Mouse (Mus musculus) kidney, postnatal 0 days (tissue): ENCODE measurements around the gene Flrt1. TPM values are rescaled to one million over a fixed set of nuclear protein-coding genes. Genes with fewer than 3 reads are reported as not detected.

Experiments used
- ATAC-seq: fragments of 200-750 bp; cut with Nextera tagmentation; replicated peaks from 2 replicates; pipeline ENCODE4 v1.8.0; 2017; ENCODE audit warnings: low read depth, moderate number of reproducible peaks, moderate TSS enrichment, moderate library complexity; ENCODE audit not compliant: low FRiP score
- DNase-seq: peaks from one replicate; pipeline ENCODE4 v3.0.0-alpha.2; 2016; ENCODE audit warnings: low spot score
- H3K27ac ChIP-seq: fragments of 300-500 bp; sonication (generic); 2 replicates; pipeline ENCODE4 v1.5.1; 2014; ENCODE audit warnings: mild to moderate bottlenecking
- H3K27me3 ChIP-seq: fragments of 300-500 bp; sonication (generic); 2 replicates; pipeline ENCODE4 v1.6.1; 2014; ENCODE audit warnings: low read length, mixed read lengths; ENCODE audit not compliant: insufficient read depth
- H3K36me3 ChIP-seq: fragments of 300-500 bp; sonication (generic); 2 replicates; pipeline ENCODE4 v1.6.1; 2014; ENCODE audit warnings: low read length, mixed read lengths; ENCODE audit not compliant: insufficient read depth
- H3K4me1 ChIP-seq: fragments of 300-500 bp; sonication (generic); replicated peaks from 2 replicates; pipeline ENCODE4 v1.6.1; 2014; ENCODE audit warnings: antibody characterized with exemption, low read length, mixed read lengths; ENCODE audit not compliant: insufficient read depth
- H3K4me2 ChIP-seq: fragments of 300-500 bp; sonication (generic); 2 replicates; pipeline ENCODE4 v1.6.1; 2014; ENCODE audit warnings: mild to moderate bottlenecking, low read length, moderate library complexity, mixed read lengths
- H3K4me3 ChIP-seq: fragments of 300-500 bp; sonication (generic); replicated peaks from 2 replicates; pipeline ENCODE4 v1.5.1; 2014; ENCODE audit warnings: low read depth, low read length
- H3K9ac ChIP-seq: fragments of 300-500 bp; sonication (generic); 2 replicates; pipeline ENCODE4 v1.6.1; 2014; ENCODE audit warnings: low read depth, low read length
- H3K9me3 ChIP-seq: fragments of 300-500 bp; sonication (generic); replicated peaks from 2 replicates; pipeline ENCODE4 v1.6.1; 2016; ENCODE audit warnings: low read length, inconsistent platforms, mixed read lengths
- CTCF ChIP-seq: IDR thresholded peaks from 2 replicates; pipeline ENCODE4 v1.5.1; 2016; ENCODE audit warnings: antibody characterized with exemption, low read depth, mild to moderate bottlenecking, moderate library complexity
- WGBS: fragments of 180-500 bp; shearing (Covaris S2); extraction: QIAGEN DNeasy Blood & Tissue Kit; methylation state at CpG from one replicate; pipeline ENCODE4 v1.1.7; 2014; 5-methylcytosine and 5-hydroxymethylcytosine counted together
- polyA plus RNA-seq: library from polyadenylated mRNA; unstranded; fragments of >200 nt; fragmentation: Nextera tagmentation; extraction: Ambion mirVana; gene quantifications from 2 replicates; pipeline ENCODE4 v1.2.1, GENCODE M21; 2015

The Flrt1 gene
- polyA plus RNA-seq, 1 experiment from 2014 or later, result 4.8 TPM

DNA sequence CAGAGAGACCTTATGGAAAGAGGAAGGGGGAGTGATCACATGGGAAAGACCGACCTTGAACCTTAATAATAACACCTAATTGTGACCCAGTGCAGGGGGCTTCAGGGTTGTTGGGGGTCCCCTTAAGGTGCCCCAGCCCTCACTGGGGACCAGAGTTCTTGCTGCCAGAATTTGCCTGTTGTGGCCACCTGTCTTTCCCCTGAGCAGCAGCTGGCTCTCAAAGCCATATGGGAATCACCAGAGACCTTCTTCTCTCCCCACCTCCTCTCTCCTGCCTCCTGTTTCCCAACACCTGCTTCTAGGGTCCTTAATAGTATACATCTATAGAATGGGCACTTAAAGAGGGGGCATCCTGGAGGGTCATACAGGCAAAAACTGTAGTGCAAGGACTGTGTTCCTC lies 20.7 kb upstream of the Flrt1 start:
- Histone ChIP-seq H3K9ac (no peak overlapping the region), H3K4me2 (no peak overlapping the region), H3K27ac (no peak overlapping the region), H3K27me3 (no peaks in the 10 kb centered on the region), H3K36me3 (no peaks in the 10 kb centered on the region), H3K4me1 (peaks cover 5% of the 10 kb centered on the region; the same call in 1 of the 2 replicates), H3K4me3 (no peak overlapping the region), H3K9me3 (no peaks in the 10 kb centered on the region)
- DNase-seq (no peak), ATAC-seq (no peak)
- no peak for TF ChIP-seq CTCF
- 68% methylated on average over 1 of the region's 1 CpGs for WGBS

- H3K9me3 ChIP-seq, result no peaks in the 10 kb centered on the region
Observed at GRCm38 (mm10) chr19:7125526-7126156, 20.1 kb upstream of the Flrt1 start.

DNA sequence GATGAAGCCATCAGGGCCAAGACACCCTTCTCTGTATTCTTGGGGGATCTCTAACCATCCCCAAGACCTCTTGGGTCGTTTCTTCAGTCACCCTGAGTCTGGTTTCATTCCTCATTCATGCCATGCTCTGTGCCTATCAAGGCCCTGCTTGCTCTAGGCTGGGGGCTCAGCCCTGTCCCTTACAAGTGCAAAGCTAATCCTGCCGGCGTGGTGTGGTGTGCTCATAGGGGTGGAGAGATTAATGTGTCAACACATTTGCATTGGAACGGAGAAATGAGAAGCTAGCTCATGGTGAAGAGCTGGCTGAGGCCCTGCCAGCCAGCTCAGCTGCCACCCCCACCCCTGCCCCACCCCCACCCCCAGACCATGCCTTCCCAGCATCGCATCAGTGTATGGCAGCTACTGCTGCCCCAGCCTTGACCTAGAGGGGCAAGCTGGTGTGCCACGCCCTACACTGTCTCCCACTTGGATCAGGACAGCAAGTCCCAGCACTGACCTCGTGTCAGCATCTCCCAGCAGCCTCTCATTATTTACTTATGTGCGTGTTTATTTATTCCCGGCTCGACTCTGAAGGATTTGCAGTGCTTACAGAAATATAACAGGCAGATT lies 17.3 kb upstream of the Flrt1 start:
- peaks cover 7% of the 10 kb centered on the region; the same call in 1 of the 2 replicates for H3K4me1 ChIP-seq
- no peaks in the 10 kb centered on the region for H3K36me3 ChIP-seq
- 39% methylated on average over 10 of the region's 10 CpGs for WGBS
- H3K27me3 ChIP-seq, result no peaks in the 10 kb centered on the region
- ATAC-seq (no peak), DNase-seq (no peak)
- no peaks in the 10 kb centered on the region for H3K9me3 ChIP-seq
- H3K27ac ChIP-seq, result 0 out of 2 replicates have a peak overlapping the region, but pooled peaks have one; percentile 26
- no peak overlapping the region for H3K4me3 ChIP-seq
- H3K4me2 ChIP-seq, result no peak overlapping the region
- no peak for TF ChIP-seq CTCF
- no peak overlapping the region for H3K9ac ChIP-seq

More at GRCm38 (mm10) chr19:7125526-7126156, 20.1 kb upstream of the Flrt1 start:
- TF ChIP-seq CTCF, result no peak
- Histone ChIP-seq H3K27me3 (no peaks in the 10 kb centered on the region), H3K36me3 (no peaks in the 10 kb centered on the region), H3K4me3 (no peak overlapping the region), H3K27ac (no peak overlapping the region), H3K4me2 (no peak overlapping the region), H3K4me1 (peaks cover 7% of the 10 kb centered on the region; the same call in 1 of the 2 replicates), H3K9ac (no peak overlapping the region)
- ATAC-seq (no peak), DNase-seq (no peak)
- WGBS, result 78% methylated on average over 4 of the region's 4 CpGs

DNA sequence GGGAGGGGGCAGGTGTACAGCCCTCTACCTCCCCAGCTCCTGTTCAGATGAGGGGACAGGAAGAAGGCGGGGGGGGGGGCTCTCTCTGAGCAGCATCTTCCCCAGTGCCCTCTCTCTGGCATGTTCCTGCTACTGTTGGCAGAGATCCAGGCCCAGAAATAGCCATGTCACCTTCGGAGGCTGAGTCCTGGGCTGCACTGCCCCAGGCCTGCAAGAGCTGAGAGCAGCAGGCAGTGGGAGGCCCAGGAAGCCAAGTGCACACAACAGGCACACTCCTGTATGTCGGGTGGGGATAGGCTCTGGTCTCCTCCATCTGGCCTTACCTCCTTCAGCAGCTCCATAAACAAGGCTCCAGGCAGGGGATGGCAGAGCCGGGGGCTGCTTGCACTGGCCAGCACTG lies 16.7 kb upstream of the Flrt1 start:
- WGBS, result 34% methylated on average over 4 of the region's 4 CpGs
- peak overlapping the region; percentile 26; the same call in 1 of the 2 replicates for H3K27ac ChIP-seq
- H3K4me3 ChIP-seq, result no peak overlapping the region
- no peak overlapping the region for H3K9ac ChIP-seq
- no peaks in the 10 kb centered on the region for H3K9me3 ChIP-seq
- peaks cover 7% of the 10 kb centered on the region; the same call in 1 of the 2 replicates for H3K4me1 ChIP-seq
- DNase-seq, result no peak
- TF ChIP-seq CTCF, result no peak
- H3K27me3 ChIP-seq, result no peaks in the 10 kb centered on the region
- H3K4me2 ChIP-seq, result no peak overlapping the region
- H3K36me3 ChIP-seq, result no peaks in the 10 kb centered on the region
- ATAC-seq, result 0 out of 2 replicates have a peak, but pooled peaks have one; percentile 12

DNA sequence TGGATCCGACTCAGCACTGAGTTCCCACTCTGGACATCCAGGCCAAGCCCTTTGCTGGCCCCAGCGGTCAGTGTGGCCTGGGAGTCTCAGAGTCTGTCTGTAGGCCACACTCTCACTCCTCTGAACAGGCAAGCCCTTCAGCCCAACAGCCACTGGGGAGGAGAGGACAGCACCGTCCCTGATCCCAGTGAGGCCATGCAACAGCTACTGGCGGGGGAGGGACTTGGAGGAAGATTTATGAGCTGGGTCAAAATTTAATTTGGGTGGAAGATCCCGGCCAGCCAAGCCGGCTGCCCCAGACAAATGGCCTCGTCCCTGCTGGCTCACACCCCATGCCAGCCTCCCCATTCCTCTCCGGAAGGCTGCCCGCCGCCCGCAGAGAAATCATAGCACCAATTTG lies 15.7 kb upstream of the Flrt1 start:
- no peak overlapping the region for H3K4me3 ChIP-seq
- DNase-seq (peak; percentile 85), ATAC-seq (no peak; the same call in 1 of the 2 replicates)
- H3K36me3 ChIP-seq, result no peaks in the 10 kb centered on the region
- 27% methylated on average over 11 of the region's 11 CpGs for WGBS
- H3K9me3 ChIP-seq, result no peaks in the 10 kb centered on the region
- peak overlapping the region; percentile 25; the same call in 1 of the 2 replicates for H3K27ac ChIP-seq
- no peaks in the 10 kb centered on the region for H3K27me3 ChIP-seq
- TF ChIP-seq CTCF, result peak; percentile 4; the same call in 1 of the 2 replicates
- peaks cover 13% of the 10 kb centered on the region for H3K4me1 ChIP-seq
- H3K4me2 ChIP-seq, result peak overlapping the region; percentile 6; the same call in 1 of the 2 replicates
- H3K9ac ChIP-seq, result no peak overlapping the region

DNA sequence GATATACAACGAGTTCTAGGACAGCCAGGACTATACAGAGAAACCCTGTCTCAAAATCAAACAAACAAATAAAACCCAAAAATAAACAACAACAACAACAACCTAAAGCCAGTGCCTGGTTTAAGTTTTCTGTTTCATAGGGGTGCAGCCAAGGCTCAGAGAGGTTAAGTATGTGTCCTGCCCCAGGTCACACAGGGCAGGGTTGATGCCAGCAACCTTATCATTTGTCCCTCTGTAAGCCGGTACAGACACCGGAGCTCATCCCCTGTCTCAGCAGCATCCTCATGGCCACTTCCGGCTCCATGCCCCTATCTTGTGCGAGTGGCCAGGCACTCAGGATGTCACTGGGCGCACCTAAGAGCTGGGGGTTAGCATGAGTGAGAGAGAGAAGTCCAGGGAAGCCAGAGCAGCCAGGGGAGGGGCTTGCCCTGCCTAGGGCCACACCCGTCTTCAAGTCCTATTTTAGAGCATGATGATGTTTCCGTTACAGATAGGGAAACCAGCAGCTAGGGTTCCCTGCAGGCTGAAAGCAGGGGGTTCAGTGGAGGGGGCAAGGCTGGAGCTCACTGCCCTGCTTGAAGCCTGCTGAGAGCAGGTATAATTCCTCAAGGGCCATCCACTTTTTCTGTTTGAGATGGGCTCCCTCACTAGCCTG lies 12.3 kb upstream of the Flrt1 start:
- Histone ChIP-seq H3K27me3 (no peaks in the 10 kb centered on the region), H3K27ac (no peak overlapping the region)
- no peak for ATAC-seq

More for the DNA sequence above, 12.3 kb upstream of the Flrt1 start:
- Histone ChIP-seq H3K36me3 (no peaks in the 10 kb centered on the region), H3K9me3 (no peaks in the 10 kb centered on the region), H3K4me3 (no peak overlapping the region), H3K4me1 (peaks cover 24% of the 10 kb centered on the region), H3K9ac (no peak overlapping the region), H3K4me2 (no peak overlapping the region)
- no peak for TF ChIP-seq CTCF
- WGBS, result 76% methylated on average over 8 of the region's 8 CpGs
- no peak for DNase-seq
